7 mouse cellular contexts compared by ENCODE assay signal in genomic region chr2:27915726-27916125, GRCm38 (mm10). TPM values are rescaled to one million over a fixed set of nuclear protein-coding genes. Genes with fewer than 3 reads are reported as not detected.
DNase-seq lines count a peak whose midpoint lies in the region; ATAC-seq and TF ChIP-seq lines count a peak whose summit lies in the region.

No protein-coding gene starts in this region.

- WGBS in kidney, adult 2 months, result 59% methylated on average over 4 of the region's 4 CpGs
- WGBS in kidney, embryonic 14.5 days, result 65% methylated on average over 4 of the region's 4 CpGs
- 85% methylated on average over 4 of the region's 4 CpGs for WGBS in midbrain, embryonic 11.5 days

- no peak overlapping the region for H3K27ac ChIP-seq in kidney, adult 2 months (ENCODE audit: insufficient read depth, low read depth, low read length)
- no peak overlapping the region for H3K27ac ChIP-seq in kidney, embryonic 14.5 days (ENCODE audit: low read depth, low read length)
- no peak overlapping the region for H3K27ac ChIP-seq in midbrain, embryonic 11.5 days (ENCODE audit: low read depth, low read length)

- H3K27me3 ChIP-seq in kidney, adult 2 months (replicated peaks; ENCODE audit: control insufficient read depth, insufficient read depth, low read length), result no peaks in the 10 kb centered on the region
- no peaks in the 10 kb centered on the region for H3K27me3 ChIP-seq in kidney, embryonic 14.5 days (ENCODE audit: control insufficient read depth, insufficient read depth, low read length)
- peaks cover 29% of the 10 kb centered on the region for H3K27me3 ChIP-seq in G1E (ENCODE audit: insufficient read depth, low read length)
- H3K27me3 ChIP-seq in midbrain, embryonic 11.5 days (ENCODE audit: control insufficient read depth, insufficient read depth, low read length), result no peaks in the 10 kb centered on the region

- no peak for ATAC-seq in kidney, embryonic 14.5 days (ENCODE audit: low FRiP score, low TSS enrichment)
- ATAC-seq in G1E (ENCODE audit: extremely low read depth, insufficient number of reproducible peaks, low FRiP score, poor library complexity, severe bottlenecking), result no peak
- ATAC-seq in midbrain, embryonic 11.5 days (ENCODE audit: low FRiP score), result no peak

- H3K9me3 ChIP-seq in kidney, embryonic 14.5 days (ENCODE audit: control insufficient read depth, low read length), result no peaks in the 10 kb centered on the region
- H3K9me3 ChIP-seq in G1E (replicated peaks), result no peaks in the 10 kb centered on the region
- H3K9me3 ChIP-seq in midbrain, embryonic 11.5 days (ENCODE audit: control insufficient read depth, low read length), result no peaks in the 10 kb centered on the region

- H3K4me2 ChIP-seq in kidney, embryonic 14.5 days (replicated peaks; ENCODE audit: low read depth, low read length), result no peak overlapping the region
- H3K4me2 ChIP-seq in midbrain, embryonic 11.5 days, result no peak overlapping the region

- H3K4me3 ChIP-seq in kidney, adult 2 months (ENCODE audit: insufficient read depth, low read depth, low read length), result no peak overlapping the region
- H3K4me3 ChIP-seq in kidney, embryonic 14.5 days (ENCODE audit: low read length), result no peak overlapping the region
- H3K4me3 ChIP-seq in G1E (ENCODE audit: low read depth, low read length), result no peak overlapping the region
- no peak overlapping the region for H3K4me3 ChIP-seq in midbrain, embryonic 11.5 days (ENCODE audit: low read depth, low read length)

- no peak overlapping the region for H3K9ac ChIP-seq in kidney, embryonic 14.5 days (ENCODE audit: low read depth, low read length)
- H3K9ac ChIP-seq in midbrain, embryonic 11.5 days (ENCODE audit: low read length), result no peak overlapping the region

- no peaks in the 10 kb centered on the region for H3K4me1 ChIP-seq in kidney, adult 2 months (ENCODE audit: control insufficient read depth, insufficient read depth, low read length)
- H3K4me1 ChIP-seq in kidney, embryonic 14.5 days (ENCODE audit: control insufficient read depth, insufficient read depth, low read length), result no peaks in the 10 kb centered on the region
- H3K4me1 ChIP-seq in G1E (ENCODE audit: insufficient read depth, low read depth, low read length), result peaks cover 11% of the 10 kb centered on the region
- H3K4me1 ChIP-seq in midbrain, embryonic 11.5 days (ENCODE audit: control insufficient read depth, insufficient read depth, low read length), result no peaks in the 10 kb centered on the region

- no peaks in the 10 kb centered on the region for H3K36me3 ChIP-seq in kidney, adult 2 months (ENCODE audit: control insufficient read depth, insufficient read depth, low read length)
- no peaks in the 10 kb centered on the region for H3K36me3 ChIP-seq in kidney, embryonic 14.5 days (ENCODE audit: control insufficient read depth, insufficient read depth, low read length)
- H3K36me3 ChIP-seq in G1E (replicated peaks), result no peaks in the 10 kb centered on the region
- H3K36me3 ChIP-seq in midbrain, embryonic 11.5 days (ENCODE audit: control insufficient read depth, insufficient read depth, low read length), result no peaks in the 10 kb centered on the region

- peak; percentile 54 for TF ChIP-seq CTCF in kidney, adult 2 months (conservative IDR thresholded peaks at IDR 0.05; ENCODE audit: insufficient read depth, insufficient read length, low read depth, low read length)
- TF ChIP-seq CTCF in G1E (IDR thresholded peaks at IDR 0.05; ENCODE audit: low read depth, low read length), result peak; percentile 33; the same call in 1 of the 2 replicates
- TF ChIP-seq CTCF in brain, embryonic 14.5 days (IDR thresholded peaks at IDR 0.05; ENCODE audit: borderline replicate concordance, extremely low read depth, insufficient read depth, insufficient read length), result peak; percentile 46; the same call in 1 of the 2 replicates

- TF ChIP-seq POLR2A in kidney, adult 2 months (IDR thresholded peaks at IDR 0.05; ENCODE audit: low read depth, low read length), result no peak
- TF ChIP-seq POLR2A in brain, embryonic 14.5 days (IDR thresholded peaks at IDR 0.05; ENCODE audit: borderline replicate concordance, extremely low read depth, insufficient read depth, insufficient read length, poor library complexity, severe bottlenecking), result no peak

- peak; percentile 24 for DNase-seq in kidney, adult 2 months
- peak; percentile 28 for DNase-seq in G1E (ENCODE audit: low spot score)
- DNase-seq in brain, embryonic 14.5 days (ENCODE audit: low read depth), result no peak
- peak; percentile 65 for DNase-seq in lung, postnatal 14 days
- DNase-seq in neural tube, embryonic 10.5 days (ENCODE audit: extremely low spot score, low spot score), result no peak
- DNase-seq in midbrain, embryonic 11.5 days (ENCODE audit: low spot score, missing footprints), result no peak

RNA-seq across cellular contexts. Expression of gene Col5a1, which starts 29.5 kb away (rescaled TPM):
- polyA plus RNA-seq in kidney, adult 2 months (2012; rRNA removed), result 7.5 and 8.1 TPM in 2 replicates
- 41.9 and 42.3 TPM in 2 replicates for polyA plus RNA-seq in kidney, embryonic 14.5 days (2014; fragmentation: Nextera tagmentation; extraction: Ambion mirVana)
- 0.30 and 2.7 TPM in 2 replicates for total RNA-seq in G1E (2014; fragmentation: Nextera tagmentation)
- 0.17 and 1.0 TPM in 2 replicates for total RNA-seq in G1E (2017)
- polyA plus RNA-seq in G1E (2012), result 1.8 and 1.9 TPM in 2 replicates
- polyA plus RNA-seq in brain, embryonic 14.5 days (2012; rRNA removed), result 15.1 and 29.8 TPM in 2 replicates
- polyA plus RNA-seq in midbrain, embryonic 11.5 days (2014; fragmentation: Nextera tagmentation; extraction: Ambion mirVana), result 19.7 and 21.6 TPM in 2 replicates

Comparison
In these comparisons a context has a peak if more than half of its experiments do, and no peak if none do; other contexts are left out.
1. DNase-seq: peak in kidney, adult 2 months (single experiment), G1E (single experiment) and lung, postnatal 14 days (single experiment); none in brain, embryonic 14.5 days (single experiment), neural tube, embryonic 10.5 days (single experiment) and midbrain, embryonic 11.5 days (single experiment).
2. Peak in every context shown above with its lines, with median percentiles within 50 percentile points of each other: CTCF ChIP-seq.